Mouse (Mus musculus) neural tube, embryonic 14.5 days (tissue): ENCODE measurements around the gene Nlrp2. TPM values are rescaled to one million over a fixed set of nuclear protein-coding genes. Genes with fewer than 3 reads are reported as not detected.

Source experiments
- ATAC-seq: fragments of 200-750 bp; cut with Nextera tagmentation; 2 replicates; pipeline ENCODE4 v1.8.0; 2017; ENCODE audit warnings: low read depth, mild to moderate bottlenecking, moderate TSS enrichment, moderate library complexity
- H3K27ac ChIP-seq: fragments of 300-500 bp; sonication (generic); 2 replicates; pipeline ENCODE4 v1.5.1; 2014; ENCODE audit warnings: low read depth, mild to moderate bottlenecking, control low read depth, low read length, moderate library complexity, mixed read lengths
- H3K27me3 ChIP-seq: fragments of 300-500 bp; sonication (generic); 2 replicates; pipeline ENCODE4 v1.6.1; 2014; ENCODE audit warnings: low read length; ENCODE audit not compliant: control insufficient read depth, insufficient read depth
- H3K36me3 ChIP-seq: fragments of 300-500 bp; sonication (generic); 2 replicates; pipeline ENCODE4 v1.6.1; 2014; ENCODE audit warnings: low read length, mixed read lengths; ENCODE audit not compliant: control insufficient read depth, insufficient read depth
- H3K4me1 ChIP-seq: fragments of 300-500 bp; sonication (generic); 2 replicates; pipeline ENCODE4 v1.6.1; 2014; ENCODE audit warnings: low read length; ENCODE audit not compliant: control insufficient read depth, insufficient read depth
- H3K4me2 ChIP-seq: fragments of 300-500 bp; sonication (generic); 2 replicates; pipeline ENCODE4 v1.6.1; 2014; ENCODE audit warnings: mild to moderate bottlenecking, low read depth, low read length, control low read depth
- H3K4me3 ChIP-seq: fragments of 300-500 bp; sonication (generic); 2 replicates; pipeline ENCODE4 v1.5.1; 2014; ENCODE audit warnings: low read depth, low read length, control low read depth, mixed read lengths
- H3K9ac ChIP-seq: fragments of 300-500 bp; sonication (generic); replicated peaks from 2 replicates; pipeline ENCODE4 v1.6.1; 2014; ENCODE audit warnings: low read depth, mild to moderate bottlenecking, control low read depth, low read length, mixed read lengths
- H3K9me3 ChIP-seq: fragments of 300-500 bp; sonication (generic); 2 replicates; pipeline ENCODE4 v1.6.1; 2016; ENCODE audit warnings: low read length; ENCODE audit not compliant: control insufficient read depth
- WGBS: fragments of 180-500 bp; shearing (Covaris S2); extraction: QIAGEN DNeasy Blood & Tissue Kit; methylation state at CpG from one replicate; pipeline ENCODE4 v1.1.7; 2014; 5-methylcytosine and 5-hydroxymethylcytosine counted together
- polyA plus RNA-seq: library from polyadenylated mRNA; unstranded; fragments of >200 nt; fragmentation: Nextera tagmentation; extraction: Ambion mirVana; gene quantifications from 2 replicates; pipeline ENCODE4 v1.2.1, GENCODE M21; 2014

Nlrp2 gene
- not detected in 2 replicates for polyA plus RNA-seq

- Histone ChIP-seq H3K4me2 (no peak within 1 kb of the TSS), H3K36me3 (no peaks in the 10 kb centered on the region), H3K4me1 (no peaks in the 10 kb centered on the region), H3K27ac (no peak within 1 kb of the TSS), H3K27me3 (no peaks in the 10 kb centered on the region), H3K9ac (no peak within 1 kb of the TSS), H3K9me3 (peaks cover 11% of the 10 kb centered on the region), H3K4me3 (no peak within 1 kb of the TSS)
- no peak for ATAC-seq
- WGBS = 86% methylated on average over 4 of the region's 4 CpGs
These were observed at the start of gene Nlrp2 for GRCm38 (mm10) chr7:5350935-5351334. Nlrp2 (minus strand) TSS chr7:5351035.

DNA sequence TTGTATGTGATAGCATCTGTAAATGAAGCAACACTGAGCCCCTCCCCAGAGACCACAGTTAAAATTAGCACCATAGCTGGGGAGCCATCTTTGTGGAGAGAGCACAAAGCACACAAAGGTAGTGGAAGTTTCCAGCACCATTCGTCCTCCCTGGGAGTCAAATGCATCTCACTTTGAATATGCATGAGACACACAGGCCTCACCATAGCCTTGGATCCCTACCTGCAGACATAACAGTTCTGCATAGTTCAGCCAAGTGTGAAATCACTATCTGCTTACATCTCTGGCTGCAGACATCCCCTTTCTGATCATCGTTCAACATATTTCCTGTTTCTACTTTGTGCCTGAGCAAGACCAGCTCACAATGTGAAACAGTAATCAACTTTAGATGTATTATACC, 15.9 kb upstream of the Nlrp2 start:
- no peak for ATAC-seq
- 78% methylated on average over 2 of the region's 2 CpGs for WGBS

GRCm38 (mm10) chr7:5363599-5363998, 12.8 kb upstream of the Nlrp2 start:
- H3K27me3 ChIP-seq = no peaks in the 10 kb centered on the region
- no peaks in the 10 kb centered on the region for H3K4me1 ChIP-seq
- no peak overlapping the region for H3K27ac ChIP-seq
- ATAC-seq = no peak
- WGBS = 95% methylated on average over 5 of the region's 5 CpGs
- no peak overlapping the region for H3K4me3 ChIP-seq
- no peak overlapping the region for H3K9ac ChIP-seq
- H3K36me3 ChIP-seq = no peaks in the 10 kb centered on the region
- peaks cover 4% of the 10 kb centered on the region; the same call in 1 of the 2 replicates for H3K9me3 ChIP-seq
- H3K4me2 ChIP-seq = no peak overlapping the region

More for the DNA sequence above, 15.9 kb upstream of the Nlrp2 start:
- H3K36me3 ChIP-seq = no peaks in the 10 kb centered on the region
- H3K27ac ChIP-seq = no peak overlapping the region
- H3K4me2 ChIP-seq = no peak overlapping the region
- peaks cover 4% of the 10 kb centered on the region; the same call in 1 of the 2 replicates for H3K9me3 ChIP-seq
- H3K9ac ChIP-seq = no peak overlapping the region
- no peaks in the 10 kb centered on the region for H3K4me1 ChIP-seq
- H3K4me3 ChIP-seq = no peak overlapping the region
- no peaks in the 10 kb centered on the region for H3K27me3 ChIP-seq

GRCm38 (mm10) chr7:5350237-5350636, 598 bp downstream of the Nlrp2 start, which contains the start of gene Gm5065:
Gm5065 (plus strand) TSS chr7:5350537.
- Histone ChIP-seq H3K27ac (no peak within 1 kb of the TSS), H3K4me3 (no peak within 1 kb of the TSS), H3K9ac (no peak within 1 kb of the TSS), H3K4me2 (no peak within 1 kb of the TSS), H3K27me3 (no peaks in the 10 kb centered on the region), H3K36me3 (no peaks in the 10 kb centered on the region), H3K9me3 (peaks cover 11% of the 10 kb centered on the region), H3K4me1 (no peaks in the 10 kb centered on the region)
- WGBS = 77% methylated on average over 1 of the region's 1 CpGs
- ATAC-seq = no peak

- Histone ChIP-seq H3K9me3 (peaks cover 13% of the 10 kb centered on the region), H3K4me2 (no peak overlapping the region), H3K9ac (no peak overlapping the region), H3K36me3 (no peaks in the 10 kb centered on the region), H3K4me1 (no peaks in the 10 kb centered on the region), H3K27me3 (no peaks in the 10 kb centered on the region), H3K4me3 (no peak overlapping the region), H3K27ac (no peak overlapping the region)
- no peak for ATAC-seq
- WGBS = 78% methylated on average over 1 of the region's 1 CpGs
These were observed 23.3 kb downstream of the Nlrp2 start for GRCm38 (mm10) chr7:5327511-5327910.

GRCm38 (mm10) chr7:5288281-5288680, 62.6 kb downstream of the Nlrp2 start:
- Histone ChIP-seq H3K27me3 (no peaks in the 10 kb centered on the region), H3K9ac (no peak overlapping the region), H3K9me3 (peaks cover 8% of the 10 kb centered on the region), H3K36me3 (no peaks in the 10 kb centered on the region), H3K4me3 (no peak overlapping the region), H3K4me2 (no peak overlapping the region), H3K27ac (no peak overlapping the region), H3K4me1 (no peaks in the 10 kb centered on the region)
- no peak for ATAC-seq
- WGBS = 65% methylated on average over 1 of the region's 1 CpGs

- H3K9me3 ChIP-seq = no peaks in the 10 kb centered on the region
- H3K4me3 ChIP-seq = no peak overlapping the region
- no peaks in the 10 kb centered on the region for H3K36me3 ChIP-seq
- no peaks in the 10 kb centered on the region for H3K27me3 ChIP-seq
- H3K4me2 ChIP-seq = no peak overlapping the region
- ATAC-seq = no peak
- WGBS = 87% methylated on average over 3 of the region's 3 CpGs
- H3K4me1 ChIP-seq = no peaks in the 10 kb centered on the region
- no peak overlapping the region for H3K9ac ChIP-seq
- no peak overlapping the region for H3K27ac ChIP-seq
These were observed 87.8 kb downstream of the Nlrp2 start for GRCm38 (mm10) chr7:5263051-5263450.

Other genes with a start within 250 kb of the Nlrp2 start
- not detected in 2 replicates for gene Rfpl4, start 234.1 kb downstream of the Nlrp2 start, polyA plus RNA-seq
- gene Rasl2-9, start 225.1 kb downstream of the Nlrp2 start, polyA plus RNA-seq = 1.2 TPM in 1 of 2 replicates, not detected in the other
- gene Vmn1r55, start 201.4 kb downstream of the Nlrp2 start, polyA plus RNA-seq = 0.04 and 0.10 TPM in 2 replicates
- not detected in 2 replicates for gene Vmn1r56, start 154.3 kb downstream of the Nlrp2 start, polyA plus RNA-seq
- gene Vmn1r57, start 132.5 kb downstream of the Nlrp2 start, polyA plus RNA-seq = not detected in 2 replicates
- not detected in 2 replicates for gene Gm5065, start 498 bp downstream of the Nlrp2 start, polyA plus RNA-seq
- gene Vmn1r58, start 62.4 kb upstream of the Nlrp2 start, polyA plus RNA-seq = not detected in 2 replicates
- not detected in 2 replicates for gene Vmn1r59, start 105.7 kb upstream of the Nlrp2 start, polyA plus RNA-seq
- not detected in 2 replicates for gene Vmn2r28, start 142.9 kb upstream of the Nlrp2 start, polyA plus RNA-seq
- gene Vmn1r60, start 196.3 kb upstream of the Nlrp2 start, polyA plus RNA-seq = not detected in 2 replicates